Mouse (Mus musculus) MEL (cell line): ENCODE results near the gene Sgk1.

Experiments
- BHLHE40 ChIP-seq: IDR thresholded peaks from 2 replicates; pipeline ENCODE4 v1.6.1; 2012; ENCODE audit warnings: low read depth, mild to moderate bottlenecking, inconsistent platforms, low read length, improper control_type of control experiment, borderline replicate concordance
- CTCF ChIP-seq, 3 experiments: IDR thresholded peaks in 2 of 3; conservative IDR thresholded peaks in 1 of 3; 2 replicates each; pipeline ENCODE4 v1.5.1; 2011 to 2012; ENCODE audit warnings: low read length in 3 of 3, low read depth in 2 of 3, mild to moderate bottlenecking in 2 of 3, improper control_type of control experiment in 1 of 3, inconsistent platforms in 1 of 3, mixed read lengths in 1 of 3, moderate library complexity in 1 of 3; ENCODE audit not compliant: control insufficient read depth in 1 of 3, insufficient read depth in 1 of 3, poor library complexity in 1 of 3, severe bottlenecking in 1 of 3
- GABPA ChIP-seq: IDR thresholded peaks from 2 replicates; pipeline ENCODE4 v1.6.1; 2012; ENCODE audit warnings: low read depth, mild to moderate bottlenecking, inconsistent platforms, low read length, improper control_type of control experiment, moderate library complexity
- GATA1 ChIP-seq: IDR thresholded peaks from 2 replicates; pipeline ENCODE4 v1.6.1; 2011; ENCODE audit warnings: low read depth, low read length, improper control_type of control experiment
- MYB ChIP-seq: IDR thresholded peaks from 2 replicates; pipeline ENCODE4 v1.6.1; 2011; ENCODE audit warnings: mild to moderate bottlenecking, low read depth, low read length, improper control_type of control experiment
- POLR2A ChIP-seq, 2 experiments: IDR thresholded peaks; 2 replicates each; pipeline ENCODE4 v1.6.1; 2011 to 2012; ENCODE audit warnings: low read length in 2 of 2, mild to moderate bottlenecking in 2 of 2, control low read depth in 1 of 2, improper control_type of control experiment in 1 of 2, low read depth in 1 of 2, moderate library complexity in 1 of 2; ENCODE audit not compliant: control insufficient read depth in 1 of 2, insufficient read depth in 1 of 2, poor library complexity in 1 of 2
- USF1 ChIP-seq: IDR thresholded peaks from 2 replicates; pipeline ENCODE4 v1.6.1; 2014; ENCODE audit warnings: low read depth, mild to moderate bottlenecking, inconsistent platforms, low read length, improper control_type of control experiment, moderate library complexity
- ZMIZ1 ChIP-seq: IDR thresholded peaks from 2 replicates; pipeline ENCODE4 v1.6.1; 2012; ENCODE audit warnings: low read depth, mild to moderate bottlenecking, inconsistent platforms, low read length, improper control_type of control experiment, moderate library complexity
- ZNF384 ChIP-seq: IDR thresholded peaks from 2 replicates; pipeline ENCODE4 v1.6.1; 2012; ENCODE audit warnings: low read depth, mild to moderate bottlenecking, inconsistent platforms, low read length, improper control_type of control experiment

DNA sequence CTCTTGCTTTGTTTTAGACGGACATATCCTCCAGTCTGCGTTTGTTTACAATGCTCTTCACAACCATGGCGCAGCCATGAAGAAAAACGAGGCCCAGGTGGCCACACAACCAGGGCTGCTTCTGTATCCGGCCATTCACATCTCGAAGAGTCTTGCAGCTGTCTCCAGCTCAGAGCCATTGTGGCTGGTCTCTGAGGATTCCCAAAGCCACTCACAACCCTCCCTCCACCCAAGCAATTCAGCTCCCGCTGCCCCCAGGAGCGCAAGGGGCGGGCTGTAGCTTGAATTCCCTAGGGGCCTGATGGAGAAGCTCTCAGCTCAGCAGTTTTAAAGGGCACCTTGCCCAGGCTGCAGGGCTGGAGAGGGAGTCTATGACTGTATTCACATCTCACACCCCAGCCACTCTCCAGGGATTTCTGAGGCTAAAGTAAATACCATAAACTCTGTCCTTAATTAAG is 41.5 kb downstream of the Sgk1 start:
- no peak for TF ChIP-seq USF1
- no peak for TF ChIP-seq CTCF (IDR thresholded peaks at IDR 0.05 in 2 of 3, conservative IDR thresholded peaks at IDR 0.05 in 1 of 3; ENCODE audit: control insufficient read depth in 1 of 3, insufficient read depth in 1 of 3, low read depth in 2 of 3, low read length in 3 of 3, poor library complexity in 1 of 3, severe bottlenecking in 1 of 3)
- no peak for TF ChIP-seq MYB
- TF ChIP-seq BHLHE40 = no peak
- no peak for TF ChIP-seq GABPA
- no peak for TF ChIP-seq ZMIZ1
- no peak for TF ChIP-seq ZNF384
- no peak for TF ChIP-seq GATA1
- TF ChIP-seq POLR2A (IDR thresholded peaks at IDR 0.05; ENCODE audit: control insufficient read depth in 1 of 2, insufficient read depth in 1 of 2, low read depth in 1 of 2, low read length in 2 of 2, poor library complexity in 1 of 2) = no peak
